Mouse (Mus musculus) bone marrow, adult 2 months (tissue): ENCODE data around the gene Sdk2. TPM values are rescaled to one million over a fixed set of nuclear protein-coding genes. Genes with fewer than 3 reads are reported as not detected.

Source experiments
- H3K27ac ChIP-seq: fragments of 200-500 bp; 2 replicates; pipeline ENCODE4 v1.5.1; 2012; ENCODE audit warnings: low read depth, mild to moderate bottlenecking, control low read depth, inconsistent platforms, low read length; ENCODE audit not compliant: control insufficient read depth, poor library complexity, insufficient read depth
- H3K4me1 ChIP-seq: fragments of 200-500 bp; 2 replicates; pipeline ENCODE4 v1.6.1; 2011; ENCODE audit warnings: low read length; ENCODE audit not compliant: control insufficient read depth, insufficient read depth
- H3K4me3 ChIP-seq: fragments of 200-500 bp; replicated peaks from 2 replicates; pipeline ENCODE3; 2011; ENCODE audit warnings: mild to moderate bottlenecking, low read depth, low read length, control low read depth; ENCODE audit not compliant: control insufficient read depth
- CTCF ChIP-seq: fragments of 200-500 bp; IDR thresholded peaks from 2 replicates; pipeline ENCODE4 v1.5.1; 2011; ENCODE audit warnings: low read length, control low read depth; ENCODE audit not compliant: control insufficient read depth, insufficient read depth
- POLR2A ChIP-seq: fragments of 200-500 bp; IDR thresholded peaks from 2 replicates; pipeline ENCODE4 v1.6.1; 2011; ENCODE audit warnings: low read depth, mild to moderate bottlenecking, control low read depth, low read length, borderline replicate concordance; ENCODE audit not compliant: control insufficient read depth
- WGBS: fragments of 180-500 bp; shearing (Covaris S2); methylation state at CpG from one replicate; pipeline ENCODE4 v1.1.7; 2018; 5-methylcytosine and 5-hydroxymethylcytosine counted together
- polyA plus RNA-seq: library from polyadenylated mRNA; stranded (reverse); fragments of >200 nt; gene quantifications from 2 replicates; pipeline ENCODE4 v1.2.4, GENCODE M21; 2011; ENCODE audit warnings: low replicate concordance; ENCODE audit not compliant: missing spikeins, insufficient read depth, insufficient read length

Sdk2 gene
- polyA plus RNA-seq, 1 experiment: 0.17 TPM

- Histone ChIP-seq H3K27ac (no peak overlapping the region), H3K4me3 (no peak overlapping the region), H3K4me1 (peaks cover 4% of the 10 kb centered on the region; the same call in 1 of the 2 replicates)
- no peak for TF ChIP-seq POLR2A
- no peak for TF ChIP-seq CTCF
- WGBS: 87% methylated on average over 12 of the region's 12 CpGs
Observed at GRCm38 (mm10) chr11:113800026-113800425, 266.8 kb downstream of the Sdk2 start.

- no peak overlapping the region for H3K27ac ChIP-seq
- 72% methylated on average over 14 of the region's 14 CpGs for WGBS
- peaks cover 4% of the 10 kb centered on the region; the same call in 1 of the 2 replicates for H3K4me1 ChIP-seq
Observed at GRCm38 (mm10) chr11:113799041-113799447, 267.8 kb downstream of the Sdk2 start.

GRCm38 (mm10) chr11:113798011-113798410, 268.8 kb downstream of the Sdk2 start:
- H3K4me1 ChIP-seq: peaks cover 2% of the 10 kb centered on the region; the same call in 1 of the 2 replicates
- WGBS: 83% methylated on average over 6 of the region's 6 CpGs
- H3K4me3 ChIP-seq: no peak overlapping the region
- no peak for TF ChIP-seq POLR2A
- no peak for TF ChIP-seq CTCF
- H3K27ac ChIP-seq: no peak overlapping the region

More at GRCm38 (mm10) chr11:113799041-113799447, 267.8 kb downstream of the Sdk2 start:
- no peak overlapping the region for H3K4me3 ChIP-seq
- TF ChIP-seq POLR2A (no peak), CTCF (no peak)

GRCm38 (mm10) chr11:113797014-113797983, 269.5 kb downstream of the Sdk2 start:
- TF ChIP-seq CTCF (no peak), POLR2A (no peak)
- H3K27ac ChIP-seq: no peak overlapping the region

GRCm38 (mm10) chr11:113795846-113796245, 271.0 kb downstream of the Sdk2 start:
- 83% methylated on average over 12 of the region's 12 CpGs for WGBS
- no peak overlapping the region for H3K27ac ChIP-seq

More at GRCm38 (mm10) chr11:113797014-113797983, 269.5 kb downstream of the Sdk2 start:
- Histone ChIP-seq H3K4me1 (peaks cover 1% of the 10 kb centered on the region; the same call in 1 of the 2 replicates), H3K4me3 (no peak overlapping the region)
- WGBS: 81% methylated on average over 19 of the region's 19 CpGs

GRCm38 (mm10) chr11:113791357-113792215, 275.3 kb downstream of the Sdk2 start:
- H3K4me3 ChIP-seq: no peak overlapping the region
- 73% methylated on average over 16 of the region's 16 CpGs for WGBS

More at GRCm38 (mm10) chr11:113795846-113796245, 271.0 kb downstream of the Sdk2 start:
- Histone ChIP-seq H3K4me3 (no peak overlapping the region), H3K4me1 (peaks cover 1% of the 10 kb centered on the region; the same call in 1 of the 2 replicates)
- TF ChIP-seq POLR2A (no peak), CTCF (no peak)

GRCm38 (mm10) chr11:113789101-113789500, 277.7 kb downstream of the Sdk2 start:
- no peak overlapping the region for H3K27ac ChIP-seq
- no peaks in the 10 kb centered on the region; the same call in 1 of the 2 replicates for H3K4me1 ChIP-seq
- 52% methylated on average over 1 of the region's 1 CpGs for WGBS

More at GRCm38 (mm10) chr11:113791357-113792215, 275.3 kb downstream of the Sdk2 start:
- no peaks in the 10 kb centered on the region; the same call in 1 of the 2 replicates for H3K4me1 ChIP-seq
- no peak for TF ChIP-seq POLR2A
- no peak for TF ChIP-seq CTCF
- H3K27ac ChIP-seq: no peak overlapping the region

More at GRCm38 (mm10) chr11:113789101-113789500, 277.7 kb downstream of the Sdk2 start:
- H3K4me3 ChIP-seq: no peak overlapping the region
- TF ChIP-seq POLR2A (no peak), CTCF (no peak)
